Mouse (Mus musculus) cerebral cortex, adult 2 months (tissue): ENCODE results near the gene Eci3.

ENCODE experiments used
- WGBS: fragments of 180-500 bp; shearing (Covaris S2); methylation state at CpG from one replicate; pipeline ENCODE4 v1.1.7; 2018; 5-methylcytosine and 5-hydroxymethylcytosine counted together

The Eci3 gene

GRCm38 (mm10) chr13:34963511-34964397 is at the start of gene Eci3:
Gene Eci3 (minus strand): TSS chr13:34963810.
- 7% methylated on average over 32 of the region's 32 CpGs for WGBS

- 70% methylated on average over 2 of the region's 2 CpGs for WGBS
Observed at GRCm38 (mm10) chr13:34995925-34996324, 32.3 kb upstream of the Eci3 start.

GRCm38 (mm10) chr13:34993983-34994811 is 30.6 kb upstream of the Eci3 start:
- 1% methylated on average over 33 of the region's 33 CpGs for WGBS

- 2% methylated on average over 22 of the region's 22 CpGs for WGBS
Observed at GRCm38 (mm10) chr13:34993595-34993982, 30.0 kb upstream of the Eci3 start.

GRCm38 (mm10) chr13:34993085-34993484 is 29.5 kb upstream of the Eci3 start:
- 66% methylated on average over 4 of the region's 4 CpGs for WGBS

- 73% methylated on average over 4 of the region's 4 CpGs for WGBS
Observed at GRCm38 (mm10) chr13:34991581-34992273, 28.1 kb upstream of the Eci3 start.

GRCm38 (mm10) chr13:34983479-34983878 is 19.9 kb upstream of the Eci3 start:
- 100% methylated on average over 1 of the region's 1 CpGs for WGBS

- 85% methylated on average over 5 of the region's 5 CpGs for WGBS
Observed at GRCm38 (mm10) chr13:34978635-34979034, 15.0 kb upstream of the Eci3 start.

GRCm38 (mm10) chr13:34977410-34977809 is 13.8 kb upstream of the Eci3 start:
- WGBS, result 94% methylated on average over 3 of the region's 3 CpGs

- 82% methylated on average over 4 of the region's 4 CpGs for WGBS
Observed at GRCm38 (mm10) chr13:34976116-34976515, 12.5 kb upstream of the Eci3 start.

GRCm38 (mm10) chr13:34973770-34974169 is 10.2 kb upstream of the Eci3 start:
- WGBS, result 60% methylated on average over 1 of the region's 1 CpGs

- 74% methylated on average over 1 of the region's 1 CpGs for WGBS
Observed at GRCm38 (mm10) chr13:34973149-34973548, 9.5 kb upstream of the Eci3 start.

GRCm38 (mm10) chr13:34965647-34966046 is 2.0 kb upstream of the Eci3 start:
- WGBS, result 86% methylated on average over 9 of the region's 9 CpGs

- 32% methylated on average over 5 of the region's 5 CpGs for whole genome bisulfite sequencing
Observed at GRCm38 (mm10) chr13:34964866-34965265, 1.3 kb upstream of the Eci3 start.

- 10% methylated on average over 14 of the region's 14 CpGs for WGBS
Observed at GRCm38 (mm10) chr13:34964419-34964818, 809 bp upstream of the Eci3 start.

GRCm38 (mm10) chr13:34960996-34961770 is 2.4 kb downstream of the Eci3 start:
- WGBS, result 96% methylated on average over 4 of the region's 4 CpGs

GRCm38 (mm10) chr13:34958158-34958557 is 5.5 kb downstream of the Eci3 start:
- 75% methylated on average over 3 of the region's 3 CpGs for WGBS

- WGBS, result 86% methylated on average over 4 of the region's 4 CpGs
Observed at GRCm38 (mm10) chr13:34956901-34957300, 6.7 kb downstream of the Eci3 start.

- WGBS, result 94% methylated on average over 2 of the region's 2 CpGs
Observed at GRCm38 (mm10) chr13:34951437-34951836, 12.2 kb downstream of the Eci3 start.

GRCm38 (mm10) chr13:34934931-34935644 is 28.5 kb downstream of the Eci3 start:
- WGBS, result 58% methylated on average over 10 of the region's 10 CpGs

- WGBS, result 88% methylated on average over 4 of the region's 4 CpGs
Observed at GRCm38 (mm10) chr13:34924210-34924609, 39.4 kb downstream of the Eci3 start, which contains the start of the genes Fam217a and 4933417A18Rik. Gene Fam217a (minus strand): TSS chr13:34924310. Gene 4933417A18Rik (plus strand): TSS chr13:34924409.
